Mouse (Mus musculus) left cerebral cortex, postnatal 4 days (tissue): Measurements from ENCODE around the gene Slc9b1. TPM values are rescaled to one million over a fixed set of nuclear protein-coding genes. Genes with fewer than 3 reads are reported as not detected.

Source experiments
- DNase-seq: peaks from one replicate; pipeline ENCODE4 v3.0.0-alpha.2; 2022
- intact Hi-C: fragments of 180-260 bp; cut with DNase I; formaldehyde crosslinking; loops from one replicate; pipeline ENCODE4 v1.15.1; 2025
- total RNA-seq, 2 experiments: library from RNA; stranded (reverse); gene quantifications; 2 replicates each; pipeline ENCODE4 v1.2.3; 2021

The Slc9b1 gene
- total RNA-seq, result 1 to 10 TPM in 1 of 2 experiments, under 1 TPM in 1; 0.40 to 1.5 TPM

DNA sequence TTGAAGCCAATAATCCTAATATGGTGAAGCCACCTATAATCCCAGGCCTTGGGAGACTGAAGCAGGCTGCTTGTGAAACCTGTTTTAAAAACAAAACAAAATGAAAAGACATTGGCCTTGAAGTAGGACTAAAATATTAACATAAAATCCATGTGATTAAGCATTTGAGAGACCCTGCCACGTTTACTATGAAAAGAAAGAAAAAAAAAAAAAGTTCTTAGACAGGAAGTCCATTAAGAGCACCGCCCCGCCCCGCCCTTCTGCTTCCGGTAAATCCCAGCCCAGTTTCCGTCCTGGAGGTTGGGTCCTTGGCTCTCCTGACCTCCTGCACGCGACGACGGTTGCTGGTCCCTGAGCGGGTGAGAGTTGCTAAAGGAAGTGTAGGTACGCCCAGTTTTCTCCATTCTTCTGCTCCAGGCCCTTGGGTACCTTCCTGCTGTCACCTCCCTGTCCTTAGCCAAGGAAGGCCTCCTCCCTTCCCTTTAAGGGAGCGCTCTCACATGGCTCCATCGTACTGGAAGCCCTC, at the start of gene Slc9b1:
TSS of gene Slc9b1 (plus strand) at position 291 of the 526 bp plus-strand sequence.
- DNase-seq, result no peak
- intact Hi-C loops, result no loop called here

DNA sequence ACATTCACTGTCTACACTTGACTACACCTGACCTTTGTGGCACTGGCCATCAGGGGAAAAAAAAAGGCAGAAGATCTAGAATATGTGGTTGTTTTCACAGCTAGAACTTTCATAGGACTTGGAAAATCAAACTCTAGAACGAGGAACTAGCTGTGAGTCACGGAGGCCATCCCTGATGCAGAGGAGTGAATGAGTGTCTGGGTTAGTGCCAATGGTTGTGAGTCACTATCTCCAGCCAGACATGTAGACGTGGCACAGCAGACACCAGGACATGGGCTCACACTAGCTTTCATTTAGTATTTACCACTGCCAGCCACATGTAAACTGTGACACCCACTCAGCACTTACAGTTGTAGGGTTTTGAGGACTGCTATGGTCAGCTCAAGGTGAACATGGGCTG, 49.3 kb upstream of the Slc9b1 start:
- intact Hi-C loops, result no loop called here
- no peak for DNase-seq

DNA sequence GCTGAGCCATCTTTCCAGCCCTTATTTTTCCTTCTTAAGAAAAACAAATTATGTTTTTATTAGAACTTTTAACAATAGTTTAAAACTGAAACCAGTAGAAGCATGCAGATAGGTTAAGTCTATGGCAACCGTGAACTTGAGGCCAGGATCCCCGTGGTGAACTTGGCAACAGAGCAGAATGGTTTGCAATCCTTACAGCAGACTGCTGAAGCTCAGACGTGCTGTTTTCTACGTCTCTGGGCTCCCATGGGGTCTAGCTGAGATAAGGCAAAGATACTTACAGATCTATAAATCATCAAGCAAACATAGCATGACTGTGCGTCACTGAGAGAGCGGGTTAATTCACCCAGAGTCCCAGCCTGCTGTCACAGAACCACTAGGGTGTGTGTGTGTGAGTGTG, 47.7 kb upstream of the Slc9b1 start:
- intact Hi-C loops, result no loop called here
- DNase-seq, result peak; percentile 21

DNA sequence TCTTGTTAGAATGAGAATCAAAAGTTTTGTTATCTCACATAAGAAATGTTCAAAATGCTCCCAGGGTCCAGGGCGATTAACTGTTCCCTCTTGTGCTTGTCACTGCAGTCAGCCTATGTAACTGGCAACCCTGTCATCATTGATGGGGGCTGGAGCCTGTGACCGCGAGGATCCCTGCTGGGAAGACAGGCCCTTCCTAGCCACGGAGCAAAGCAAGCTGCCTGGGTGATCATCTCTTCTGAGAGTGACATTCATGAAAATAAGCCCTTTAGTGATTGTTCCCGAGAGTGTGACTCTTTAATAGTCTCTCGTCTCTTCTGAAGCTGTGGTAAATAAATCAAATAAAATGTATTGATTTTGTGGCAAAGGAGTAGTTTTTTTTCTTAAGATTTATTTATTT, 43.8 kb upstream of the Slc9b1 start:
- no peak for DNase-seq
- intact Hi-C loops, result no loop called here

DNA sequence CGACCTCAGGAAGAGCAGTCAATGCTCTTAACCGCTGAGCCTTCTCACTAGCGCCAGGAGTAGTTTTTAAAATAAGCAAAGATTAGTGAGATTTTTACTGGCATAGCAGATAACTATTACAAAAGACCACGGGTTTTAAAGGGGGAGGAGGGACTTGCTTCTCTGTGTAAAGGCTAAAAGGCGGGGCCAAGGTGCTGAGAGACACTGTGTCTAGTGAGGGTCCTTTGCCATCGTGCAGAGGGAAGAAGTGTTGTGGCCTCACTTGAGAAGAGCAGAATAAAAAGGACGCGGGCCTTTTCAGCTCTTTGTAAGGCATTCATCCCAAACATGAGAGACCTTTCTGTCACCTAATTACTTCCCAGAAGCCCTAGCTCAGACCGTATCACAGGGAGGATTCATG, 43.3 kb upstream of the Slc9b1 start:
- DNase-seq, result no peak
- intact Hi-C loops, result no loop called here

DNA sequence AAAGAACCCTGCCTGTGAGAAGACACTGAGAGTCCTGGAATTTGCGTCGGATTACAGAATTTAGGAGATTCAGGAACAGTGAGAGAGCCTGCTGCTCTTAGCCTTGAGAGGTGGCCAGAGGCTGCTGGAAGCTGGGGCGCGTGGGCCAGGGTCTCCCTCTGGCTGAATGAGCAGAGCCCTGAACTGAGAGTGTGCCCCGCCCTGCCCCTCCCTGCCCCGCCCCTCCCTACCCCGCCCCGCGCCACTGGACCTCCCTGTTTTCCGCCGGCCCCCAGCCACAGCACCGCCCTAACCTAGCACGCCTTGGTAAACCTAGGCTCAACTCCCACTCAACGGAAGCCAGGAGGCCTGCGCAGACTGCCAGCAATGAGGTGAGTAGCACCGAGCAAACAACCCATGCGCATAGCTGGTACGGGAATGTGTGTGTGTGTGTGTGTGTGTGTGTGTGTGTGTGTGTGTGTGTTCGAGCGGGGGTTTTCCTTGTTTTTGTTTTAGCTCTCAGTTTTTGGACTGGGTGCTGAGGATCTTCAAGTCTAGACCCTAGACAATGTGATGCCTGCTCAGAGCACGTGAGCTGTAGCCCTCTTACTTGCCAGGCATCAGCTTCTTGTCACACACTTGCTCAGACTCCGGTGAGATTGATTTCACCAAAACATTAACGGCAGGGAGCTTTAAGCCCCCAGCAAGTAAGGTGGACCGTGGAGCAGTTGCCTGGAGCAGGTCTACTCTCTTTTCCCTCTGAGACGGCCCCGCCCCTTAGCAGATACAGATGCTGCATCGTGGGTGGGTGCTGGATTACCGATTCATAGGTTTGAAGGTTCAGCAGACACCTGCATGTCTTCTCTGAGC, 40.2 kb upstream of the Slc9b1 start, which contains the start of gene Slc9b2:
TSS of gene Slc9b2 (plus strand) at position 290 of the 849 bp plus-strand sequence.
- intact Hi-C loops, result no loop called here
- peak; percentile 15 for DNase-seq

DNA sequence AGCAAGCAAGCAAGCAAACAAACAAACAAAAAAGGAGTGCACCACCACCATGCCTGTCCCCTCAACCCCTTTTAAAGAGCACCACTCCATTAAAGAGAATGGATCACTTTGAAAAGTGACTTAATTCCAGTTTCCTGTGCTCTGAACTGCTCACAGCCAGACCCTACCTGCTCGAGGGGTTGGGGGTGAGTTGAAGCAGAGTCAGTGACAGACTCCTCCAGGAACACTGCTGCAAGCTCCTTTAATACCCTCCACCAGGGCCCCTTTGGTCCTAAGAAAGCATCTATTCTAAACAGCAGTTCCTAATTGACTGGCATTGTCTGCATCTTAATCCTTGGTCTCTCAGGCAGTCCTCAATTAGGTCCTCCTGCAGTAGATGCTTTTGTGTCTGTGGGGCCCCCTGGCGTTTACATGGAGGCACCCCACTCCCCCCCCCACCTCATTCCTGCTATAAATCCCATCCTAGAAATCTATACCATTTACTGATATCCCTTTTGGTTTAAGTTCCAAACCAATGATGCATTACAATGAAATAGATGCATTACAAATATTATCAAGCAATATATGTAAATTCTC, 34.8 kb upstream of the Slc9b1 start:
- no peak for DNase-seq

DNA sequence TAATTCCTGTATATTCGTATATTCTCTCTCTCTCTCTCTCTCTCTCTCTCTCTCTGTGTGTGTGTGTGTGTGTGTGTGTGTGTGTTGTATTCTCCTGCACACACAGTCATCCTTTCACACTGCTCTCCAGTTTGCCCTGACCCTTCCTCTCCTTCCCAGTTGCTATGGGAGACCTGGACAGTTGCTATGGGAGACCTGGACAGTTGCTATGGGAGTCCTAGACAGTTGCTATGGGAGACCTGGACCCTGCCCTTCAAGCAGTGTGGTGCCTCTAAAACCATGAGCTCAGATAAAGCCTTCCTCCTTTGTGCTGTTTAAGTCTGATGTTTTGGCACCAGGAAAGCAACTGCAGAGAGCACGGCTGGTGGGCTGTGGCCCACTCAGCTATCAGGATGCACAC, 34.1 kb upstream of the Slc9b1 start:
- intact Hi-C loops, result no loop called here
- DNase-seq, result no peak

More for the DNA sequence above, 34.8 kb upstream of the Slc9b1 start:
- intact Hi-C loops, result no loop called here

DNA sequence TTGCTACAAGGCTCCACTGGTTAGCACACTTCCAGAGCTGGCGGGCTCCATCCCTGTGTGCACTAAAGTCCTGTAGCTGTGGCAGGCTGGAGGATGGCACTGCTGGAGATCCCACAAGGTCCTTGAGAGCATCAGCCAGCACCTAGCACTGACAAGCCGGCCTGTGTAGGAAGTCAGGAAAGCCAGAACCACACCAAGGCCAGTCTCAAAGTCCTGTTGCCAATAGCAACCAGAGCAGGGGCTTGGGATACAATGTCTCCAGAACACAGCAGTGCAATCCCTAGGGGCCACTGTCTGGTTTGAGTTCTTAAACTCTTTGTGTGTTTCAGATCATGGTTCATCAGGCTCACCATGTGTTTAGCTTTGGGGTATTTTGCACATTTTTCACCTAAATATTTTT, 33.0 kb upstream of the Slc9b1 start:
- intact Hi-C loops, result no loop called here
- no peak for DNase-seq

DNA sequence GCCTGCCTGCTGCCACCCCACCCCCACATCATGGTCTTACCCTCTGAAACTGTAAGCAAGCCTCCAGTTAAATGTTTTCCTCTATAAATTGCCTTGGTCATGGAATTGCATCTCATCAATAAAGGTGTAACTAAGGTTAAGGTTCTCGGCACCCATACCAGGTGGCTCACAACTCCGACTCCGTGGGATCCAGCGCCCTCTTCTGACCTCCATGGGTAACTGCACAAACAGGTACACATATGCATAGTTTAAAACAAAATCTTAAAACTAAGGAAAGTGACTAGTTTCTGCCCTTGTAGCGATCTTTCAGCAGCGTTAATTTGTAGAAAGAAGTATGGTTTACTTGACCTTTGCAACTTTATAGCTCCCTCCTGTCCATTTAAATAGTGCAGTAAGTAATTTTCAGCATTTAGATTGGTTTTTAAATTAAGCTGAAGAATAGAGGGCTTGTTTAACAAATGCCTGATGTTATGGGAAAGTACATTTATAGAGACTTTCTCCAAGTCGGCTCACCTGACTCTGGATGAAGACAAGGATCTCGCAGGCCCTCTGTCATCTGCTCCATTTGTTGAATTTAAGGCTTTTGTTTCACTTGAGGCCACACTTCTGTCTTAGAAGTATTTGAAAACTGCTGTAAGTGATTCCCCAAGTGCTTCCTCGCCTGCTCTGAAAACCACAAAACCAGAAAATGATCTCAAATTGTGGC, 32.0 kb upstream of the Slc9b1 start:
- DNase-seq, result no peak
- intact Hi-C loops, result no loop called here

DNA sequence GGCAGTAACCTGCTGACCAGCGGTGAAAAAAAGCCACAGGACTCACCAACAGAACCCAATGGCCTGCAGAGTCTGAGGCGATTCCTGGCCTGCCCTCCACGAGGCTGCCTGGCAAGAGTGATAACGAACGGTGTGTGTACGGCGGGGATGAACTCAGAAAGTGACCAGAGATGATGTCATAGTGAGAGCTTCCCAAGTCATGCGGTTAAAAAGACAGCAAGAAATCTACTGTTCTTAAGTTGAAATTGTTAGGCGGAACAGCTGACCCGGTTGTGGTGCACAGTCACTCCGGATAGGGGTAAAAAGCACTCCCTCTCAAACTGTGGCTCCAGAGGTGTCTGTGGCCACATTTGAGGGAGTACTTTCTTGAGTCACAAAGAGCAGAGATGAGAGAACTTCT, 29.5 kb upstream of the Slc9b1 start:
- no peak for DNase-seq
- intact Hi-C loops, result no loop called here

DNA sequence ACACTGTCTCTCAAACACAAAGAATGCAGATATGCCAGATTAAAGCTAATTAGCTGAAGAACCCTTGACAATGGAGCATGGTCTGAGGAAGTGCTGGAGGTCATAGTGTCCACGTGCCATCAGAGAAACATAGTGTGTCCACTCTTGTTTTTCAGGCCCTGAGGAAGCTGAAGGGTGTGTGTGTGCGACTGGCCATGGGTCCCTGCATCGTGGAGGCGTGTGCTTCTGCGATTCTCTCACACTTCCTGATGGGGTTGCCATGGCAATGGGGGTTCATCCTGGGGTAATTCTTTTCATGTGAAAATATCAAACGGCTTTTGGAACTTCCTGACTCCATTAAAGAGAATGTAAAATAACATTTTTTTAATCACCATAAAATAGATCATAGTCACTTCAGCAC, 23.5 kb upstream of the Slc9b1 start:
- DNase-seq, result no peak
- intact Hi-C loops, result no loop called here

DNA sequence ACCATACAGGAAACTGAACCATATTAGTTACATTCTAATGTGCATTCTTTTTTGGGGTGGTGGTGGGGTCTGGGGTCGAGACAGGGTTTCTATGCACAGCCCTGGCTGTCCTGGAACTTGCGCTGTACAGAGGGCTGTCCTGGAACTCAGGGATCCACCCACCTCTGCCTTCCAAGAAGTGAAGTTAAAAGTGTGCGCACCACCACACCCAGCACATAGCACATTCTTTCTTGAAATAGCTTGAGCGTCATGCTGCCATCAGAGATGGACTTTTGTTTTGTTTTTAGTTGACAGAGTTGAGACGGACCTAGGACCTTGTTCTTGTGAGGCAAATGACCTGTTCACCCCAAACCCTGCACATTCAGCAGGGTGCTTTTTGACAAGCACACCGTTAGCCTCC, 20.7 kb upstream of the Slc9b1 start:
- intact Hi-C loops, result no loop called here
- no peak for DNase-seq

DNA sequence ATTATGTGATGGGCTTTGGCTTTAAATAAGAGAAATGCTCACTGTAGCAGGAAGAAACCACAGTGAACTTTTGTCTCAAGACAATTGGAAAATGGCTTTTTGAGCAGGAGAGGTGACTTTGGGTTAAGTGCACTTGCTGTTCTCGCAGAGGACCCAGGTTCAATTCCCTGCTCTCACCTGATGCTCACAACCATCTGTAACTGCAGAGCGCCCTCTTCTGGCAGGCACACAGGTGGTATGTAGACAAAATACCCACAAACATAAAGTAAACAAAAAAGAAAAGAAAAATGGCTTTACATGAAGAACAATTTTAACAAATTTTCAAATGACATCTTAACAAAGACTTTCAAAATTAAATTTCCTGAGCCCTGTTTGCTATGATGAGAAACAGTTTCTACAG, 20.2 kb upstream of the Slc9b1 start:
- no peak for DNase-seq
- intact Hi-C loops, result no loop called here

DNA sequence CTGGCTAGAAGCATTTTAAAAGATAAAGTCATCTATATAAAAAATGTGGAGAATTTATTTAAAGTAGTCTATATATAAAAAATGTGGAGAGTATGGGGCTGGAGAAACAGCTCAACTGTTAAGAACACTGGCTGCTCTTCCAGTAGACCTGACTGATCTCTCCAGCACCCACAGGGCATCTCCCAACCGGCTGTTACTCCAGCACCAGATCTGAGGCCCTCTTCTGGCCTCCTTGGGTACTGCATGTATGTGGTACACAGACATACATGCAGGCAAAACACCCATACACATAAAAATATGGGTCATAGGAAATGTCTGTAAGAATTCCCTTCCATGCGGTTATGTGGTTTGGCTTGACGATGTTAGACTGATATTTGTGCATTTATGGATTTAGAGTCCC, 19.3 kb upstream of the Slc9b1 start:
- peak; percentile 69 for DNase-seq

DNA sequence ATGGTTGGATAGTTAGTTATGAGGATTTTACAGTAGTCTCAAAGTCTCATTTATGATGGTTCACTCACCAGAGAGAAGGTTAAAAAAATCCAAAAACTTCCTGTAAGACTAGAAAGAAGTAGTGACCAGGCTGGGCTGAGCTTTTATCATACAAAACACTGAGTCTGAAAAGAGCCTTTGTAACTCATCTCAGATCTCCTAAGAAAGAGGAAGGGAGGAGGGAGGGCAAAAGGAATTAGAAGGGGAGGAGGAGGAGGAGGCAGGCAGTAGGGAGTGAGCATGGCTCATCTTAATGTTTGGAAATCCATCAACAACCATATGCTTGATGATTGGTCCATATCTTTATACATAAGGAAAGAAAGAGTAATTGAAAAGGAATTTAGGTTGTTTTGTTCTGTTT, 15.1 kb upstream of the Slc9b1 start:
- DNase-seq, result no peak
- intact Hi-C loops, result no loop called here

More for the DNA sequence above, 19.3 kb upstream of the Slc9b1 start:
- intact Hi-C loops, result no loop called here

DNA sequence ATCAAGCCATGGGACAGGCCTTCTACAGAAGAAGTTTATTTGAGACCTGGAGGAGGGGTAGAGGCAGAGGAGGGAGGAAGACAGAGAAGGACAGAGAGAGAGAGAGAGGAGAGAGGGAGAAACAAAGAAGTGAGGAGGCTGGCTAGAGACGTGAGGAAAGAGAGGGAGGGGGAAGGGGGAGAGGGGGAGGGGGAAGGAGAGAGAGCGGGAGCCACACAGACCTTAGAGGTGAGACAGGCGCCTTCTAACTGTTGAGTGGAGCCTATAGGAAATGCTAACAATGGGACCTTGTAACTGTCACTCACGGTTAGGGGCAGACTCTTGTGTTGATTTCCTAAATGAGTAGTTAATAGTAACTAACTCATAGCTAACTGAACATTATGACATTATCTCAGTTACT, 14.1 kb upstream of the Slc9b1 start:
- no peak for DNase-seq
- intact Hi-C loops, result no loop called here

DNA sequence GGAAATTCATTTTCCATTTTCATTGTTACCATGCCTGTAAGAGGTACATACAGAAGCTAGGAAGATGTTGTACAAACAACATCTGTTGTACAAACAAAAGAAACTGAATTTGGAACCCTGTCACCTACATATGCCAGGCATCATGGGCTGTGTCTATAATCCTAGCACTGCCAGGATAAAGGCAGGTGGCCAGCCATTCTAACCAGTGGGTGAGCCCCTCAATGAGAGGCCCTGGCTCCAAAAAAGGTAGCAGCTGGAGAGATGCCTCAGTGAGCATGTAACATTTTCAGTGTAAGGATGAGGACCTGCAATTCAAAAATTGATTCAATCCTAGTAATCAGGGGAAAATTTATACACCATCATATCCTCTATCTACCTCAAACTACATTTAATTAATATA, 1.2 kb downstream of the Slc9b1 start:
- peak; percentile 15 for DNase-seq
- intact Hi-C loops, result no loop called here

DNA sequence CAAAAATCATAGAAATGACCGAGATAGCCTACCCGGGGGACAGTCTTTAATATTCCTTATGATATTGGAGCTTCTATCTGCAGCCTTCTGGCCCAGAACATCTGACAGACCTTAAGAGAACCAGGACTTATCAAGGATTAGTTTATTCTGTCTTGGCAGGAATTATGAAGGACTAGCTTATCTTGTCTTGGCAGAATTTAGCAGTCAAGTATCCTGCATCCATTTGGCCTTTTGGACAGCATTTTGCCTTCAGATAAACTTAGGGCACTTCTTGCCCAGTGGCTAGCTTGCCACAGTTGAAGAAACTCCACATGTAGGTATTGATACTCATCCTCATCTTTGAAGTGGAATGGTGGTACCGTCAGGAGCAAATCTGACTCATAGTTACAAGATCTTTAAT, 4.0 kb downstream of the Slc9b1 start:
- intact Hi-C loops, result no loop called here

DNA sequence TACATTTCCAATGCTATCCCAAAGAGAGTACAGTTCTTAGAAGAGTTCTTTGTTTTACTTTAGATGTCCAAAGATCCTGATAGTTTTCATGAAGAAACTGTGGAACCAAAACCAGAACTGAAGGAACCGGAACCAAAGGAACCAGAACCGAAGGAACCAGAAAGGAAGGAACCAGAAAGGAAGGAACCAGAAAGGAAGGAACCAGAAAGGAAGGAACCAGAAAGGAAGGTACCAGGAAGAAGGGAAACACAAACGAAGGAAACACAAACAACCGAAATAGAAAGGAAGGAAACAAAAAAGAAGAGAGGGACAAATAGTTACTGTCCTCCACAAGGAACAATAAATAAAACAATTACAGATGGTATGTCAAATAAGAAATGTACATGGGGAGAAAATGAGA, 9.6 kb downstream of the Slc9b1 start:
- no peak for DNase-seq
- intact Hi-C loops, result no loop called here

More for the DNA sequence above, 4.0 kb downstream of the Slc9b1 start:
- no peak for DNase-seq

DNA sequence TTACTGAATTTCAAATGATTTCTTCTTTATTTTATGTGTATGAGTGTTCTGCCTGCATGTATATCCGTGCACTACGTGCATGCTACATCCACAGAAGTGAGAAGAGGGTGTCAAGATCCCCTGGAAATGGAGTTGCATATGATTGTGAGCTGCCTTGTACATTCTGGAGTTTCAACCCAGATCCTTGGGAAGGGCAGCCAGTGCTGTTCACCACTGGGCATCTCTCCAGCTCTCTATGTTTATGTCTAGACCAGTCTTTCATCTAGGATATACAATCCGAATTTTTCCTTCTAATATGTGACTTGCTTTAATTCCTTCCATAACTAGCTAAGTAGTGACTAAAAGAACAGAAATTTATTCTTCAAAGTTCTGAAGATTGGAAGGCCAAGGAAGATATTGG, 28.0 kb downstream of the Slc9b1 start:
- intact Hi-C loops, result no loop called here
- no peak for DNase-seq

DNA sequence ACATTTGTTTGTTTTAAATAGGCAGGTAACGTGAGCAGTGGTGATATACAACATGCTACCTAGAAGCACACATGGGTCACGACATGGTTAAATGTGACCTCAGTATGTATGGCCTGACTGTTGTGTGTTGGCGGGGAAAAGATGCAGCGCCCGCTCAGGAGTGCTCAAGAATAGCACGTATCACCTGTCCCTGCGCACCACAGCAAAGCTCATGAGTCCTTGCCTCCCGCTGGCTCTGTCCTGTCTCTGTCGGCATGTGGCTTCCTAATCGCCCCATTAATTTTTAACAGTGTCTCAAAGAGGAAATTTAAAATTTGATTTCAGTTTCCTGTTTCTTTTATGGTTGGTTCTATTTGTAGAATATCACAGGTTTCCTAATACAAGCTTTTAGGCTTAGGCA, 29.6 kb downstream of the Slc9b1 start:
- intact Hi-C loops, result no loop called here
- no peak for DNase-seq
